Mouse (Mus musculus): Measurements from ENCODE around the gene Tnfaip2. TPM values are rescaled to one million over a fixed set of nuclear protein-coding genes. Genes with fewer than 3 reads are reported as not detected.

Tnfaip2 gene
- polyA plus RNA-seq, 1 experiment from 2014 or later: 6.3 TPM

GRCm38 (mm10) chr12:111428961-111429911 is 13.0 kb upstream of the Tnfaip2 start:
- Histone ChIP-seq H3K9ac (peak overlapping the region; percentile 48), H3K27me3 (peaks cover 58% of the 10 kb centered on the region), H3K4me2 (replicated peaks) (peak overlapping the region; percentile 61), H3K4me3 (peak overlapping the region; percentile 35), H3K36me3 (no peaks in the 10 kb centered on the region), H3K4me1 (peaks cover 44% of the 10 kb centered on the region), H3K9me3 (no peaks in the 10 kb centered on the region), H3K27ac (peak overlapping the region; percentile 42; the same call in 1 of the 2 replicates)
- WGBS: under 1% methylated on average over 40 of the region's 40 CpGs
- no peak for ATAC-seq (ENCODE audit: insufficient number of reproducible peaks, insufficient read depth, low FRiP score, low TSS enrichment)

GRCm38 (mm10) chr12:111430049-111430867 is 12.0 kb upstream of the Tnfaip2 start:
- 0 out of 2 replicates have a peak, but pooled peaks have one; percentile 23 for ATAC-seq (ENCODE audit: insufficient number of reproducible peaks, insufficient read depth, low FRiP score, low TSS enrichment)
- Histone ChIP-seq H3K27me3 (peaks cover 53% of the 10 kb centered on the region), H3K4me1 (peaks cover 43% of the 10 kb centered on the region), H3K9me3 (no peaks in the 10 kb centered on the region), H3K36me3 (no peaks in the 10 kb centered on the region), H3K9ac (0 out of 2 replicates have a peak overlapping the region, but pooled peaks have one; percentile 48), H3K27ac (no peak overlapping the region; the same call in 1 of the 2 replicates), H3K4me3 (peak overlapping the region; percentile 35), H3K4me2 (replicated peaks) (peak overlapping the region; percentile 61)
- WGBS: 8% methylated on average over 27 of the region's 27 CpGs

GRCm38 (mm10) chr12:111430868-111431817 is 11.1 kb upstream of the Tnfaip2 start:
- Histone ChIP-seq H3K36me3 (no peaks in the 10 kb centered on the region), H3K9me3 (no peaks in the 10 kb centered on the region), H3K27ac (no peak overlapping the region), H3K4me2 (replicated peaks) (no peak overlapping the region), H3K27me3 (peaks cover 48% of the 10 kb centered on the region), H3K9ac (no peak overlapping the region), H3K4me1 (peaks cover 37% of the 10 kb centered on the region), H3K4me3 (no peak overlapping the region)
- ATAC-seq (ENCODE audit: insufficient number of reproducible peaks, insufficient read depth, low FRiP score, low TSS enrichment): no peak
- 28% methylated on average over 14 of the region's 14 CpGs for WGBS

GRCm38 (mm10) chr12:111432097-111432496 is 10.2 kb upstream of the Tnfaip2 start:
- no peaks in the 10 kb centered on the region for H3K9me3 ChIP-seq
- peaks cover 37% of the 10 kb centered on the region for H3K4me1 ChIP-seq
- 32% methylated on average over 4 of the region's 4 CpGs for WGBS
- H3K27ac ChIP-seq: no peak overlapping the region
- H3K4me2 ChIP-seq (replicated peaks): no peak overlapping the region
- ATAC-seq (ENCODE audit: insufficient number of reproducible peaks, insufficient read depth, low FRiP score, low TSS enrichment): no peak
- peaks cover 48% of the 10 kb centered on the region for H3K27me3 ChIP-seq
- no peak overlapping the region for H3K4me3 ChIP-seq
- H3K36me3 ChIP-seq: no peaks in the 10 kb centered on the region
- H3K9ac ChIP-seq: no peak overlapping the region

- Histone ChIP-seq H3K9me3 (no peaks in the 10 kb centered on the region), H3K36me3 (no peaks in the 10 kb centered on the region), H3K9ac (no peak overlapping the region), H3K4me1 (peaks cover 34% of the 10 kb centered on the region), H3K4me2 (replicated peaks) (no peak overlapping the region), H3K27me3 (peaks cover 41% of the 10 kb centered on the region), H3K27ac (no peak overlapping the region), H3K4me3 (no peak overlapping the region)
- WGBS: 38% methylated on average over 4 of the region's 5 CpGs
- ATAC-seq (ENCODE audit: insufficient number of reproducible peaks, insufficient read depth, low FRiP score, low TSS enrichment): no peak
Measured at GRCm38 (mm10) chr12:111432751-111433331, 9.4 kb upstream of the Tnfaip2 start.

- ATAC-seq (ENCODE audit: insufficient number of reproducible peaks, insufficient read depth, low FRiP score, low TSS enrichment): no peak
- Histone ChIP-seq H3K27me3 (peaks cover 36% of the 10 kb centered on the region), H3K4me3 (no peak overlapping the region), H3K36me3 (no peaks in the 10 kb centered on the region), H3K4me2 (replicated peaks) (no peak overlapping the region), H3K9me3 (no peaks in the 10 kb centered on the region), H3K4me1 (peaks cover 22% of the 10 kb centered on the region), H3K9ac (no peak overlapping the region), H3K27ac (no peak overlapping the region)
- WGBS: 32% methylated on average over 6 of the region's 7 CpGs
Measured at GRCm38 (mm10) chr12:111434164-111434744, 8.0 kb upstream of the Tnfaip2 start.

- 44% methylated on average over 8 of the region's 8 CpGs for WGBS
- H3K27me3 ChIP-seq: peaks cover 38% of the 10 kb centered on the region
- H3K36me3 ChIP-seq: no peaks in the 10 kb centered on the region
- no peak overlapping the region for H3K4me3 ChIP-seq
- no peak for ATAC-seq (ENCODE audit: insufficient number of reproducible peaks, insufficient read depth, low FRiP score, low TSS enrichment)
- no peak overlapping the region for H3K27ac ChIP-seq
- peaks cover 19% of the 10 kb centered on the region for H3K4me1 ChIP-seq
- no peak overlapping the region for H3K9ac ChIP-seq
- no peaks in the 10 kb centered on the region for H3K9me3 ChIP-seq
- no peak overlapping the region for H3K4me2 ChIP-seq (replicated peaks)
Measured at GRCm38 (mm10) chr12:111434745-111435327, 7.4 kb upstream of the Tnfaip2 start.

GRCm38 (mm10) chr12:111436170-111436569 is 6.1 kb upstream of the Tnfaip2 start:
- 83% methylated on average over 3 of the region's 3 CpGs for WGBS

GRCm38 (mm10) chr12:111436640-111437039 is 5.6 kb upstream of the Tnfaip2 start:
- 0 out of 2 replicates have a peak, but pooled peaks cover 8% of the 10 kb centered on the region for H3K4me1 ChIP-seq
- WGBS: 66% methylated on average over 8 of the region's 8 CpGs
- no peak overlapping the region for H3K4me3 ChIP-seq
- H3K27me3 ChIP-seq: peaks cover 30% of the 10 kb centered on the region
- no peak for ATAC-seq (ENCODE audit: insufficient number of reproducible peaks, insufficient read depth, low FRiP score, low TSS enrichment)
- no peaks in the 10 kb centered on the region for H3K9me3 ChIP-seq
- H3K9ac ChIP-seq: no peak overlapping the region
- H3K27ac ChIP-seq: no peak overlapping the region
- no peak overlapping the region for H3K4me2 ChIP-seq (replicated peaks)
- H3K36me3 ChIP-seq: no peaks in the 10 kb centered on the region

More at GRCm38 (mm10) chr12:111436170-111436569, 6.1 kb upstream of the Tnfaip2 start:
- Histone ChIP-seq H3K27me3 (peaks cover 29% of the 10 kb centered on the region), H3K4me3 (no peak overlapping the region), H3K4me2 (replicated peaks) (no peak overlapping the region), H3K9ac (no peak overlapping the region), H3K4me1 (0 out of 2 replicates have a peak, but pooled peaks cover 8% of the 10 kb centered on the region), H3K27ac (no peak overlapping the region), H3K36me3 (no peaks in the 10 kb centered on the region), H3K9me3 (no peaks in the 10 kb centered on the region)
- ATAC-seq (ENCODE audit: insufficient number of reproducible peaks, insufficient read depth, low FRiP score, low TSS enrichment): no peak

Data from embryonic facial prominence, embryonic 12.5 days (tissue).